Mouse (Mus musculus): ENCODE measurements around the gene Mta3. TPM values are rescaled to one million over a fixed set of nuclear protein-coding genes. Genes with fewer than 3 reads are reported as not detected.

Mta3 gene
- total RNA-seq, 2 experiments from 2014 or later, result 60.9 to 70.6 TPM

DNA sequence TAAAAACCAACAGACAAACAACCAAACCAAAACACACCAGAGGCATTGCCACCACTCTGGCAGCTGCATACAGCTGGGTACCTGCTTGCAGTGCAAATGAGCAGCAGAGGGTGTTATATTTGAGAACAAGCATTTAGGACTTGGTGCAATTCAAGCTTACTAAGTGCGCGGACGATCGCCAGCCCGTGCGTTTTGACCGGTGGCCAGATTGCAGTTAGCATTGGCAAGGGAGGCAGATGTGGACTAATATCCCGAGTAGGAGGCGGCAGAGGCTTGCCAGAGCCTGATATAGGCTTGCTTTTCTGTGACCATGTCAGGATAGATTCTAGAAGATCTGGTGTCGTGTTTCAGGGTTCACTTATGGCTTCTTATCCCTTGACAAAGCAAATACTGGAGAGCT, 52.1 kb downstream of the Mta3 start:
- DNase-seq, result peak; percentile 64

GRCm38 (mm10) chr17:83759547-83759946, 53.6 kb downstream of the Mta3 start:
- no peak for DNase-seq

DNA sequence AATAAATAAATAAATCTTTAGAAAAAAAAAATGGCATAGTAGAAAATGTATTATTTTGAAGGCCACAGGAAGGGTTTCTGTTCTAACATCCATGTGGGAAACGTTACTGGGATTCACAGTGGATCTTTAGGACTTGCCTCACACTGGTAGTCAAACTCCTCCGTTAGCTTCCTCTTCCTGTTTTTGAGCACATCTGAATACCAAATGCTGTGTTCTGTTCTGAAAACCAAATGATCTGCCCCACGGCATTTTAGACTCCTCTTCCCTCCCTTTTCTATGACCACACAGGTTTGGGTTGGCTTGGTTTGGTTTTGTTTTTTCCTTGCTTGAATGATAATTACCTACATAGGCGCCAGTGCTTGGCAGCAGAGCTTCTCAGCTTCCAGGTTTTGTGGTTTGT, 58.6 kb downstream of the Mta3 start:
- DNase-seq, result no peak

DNA sequence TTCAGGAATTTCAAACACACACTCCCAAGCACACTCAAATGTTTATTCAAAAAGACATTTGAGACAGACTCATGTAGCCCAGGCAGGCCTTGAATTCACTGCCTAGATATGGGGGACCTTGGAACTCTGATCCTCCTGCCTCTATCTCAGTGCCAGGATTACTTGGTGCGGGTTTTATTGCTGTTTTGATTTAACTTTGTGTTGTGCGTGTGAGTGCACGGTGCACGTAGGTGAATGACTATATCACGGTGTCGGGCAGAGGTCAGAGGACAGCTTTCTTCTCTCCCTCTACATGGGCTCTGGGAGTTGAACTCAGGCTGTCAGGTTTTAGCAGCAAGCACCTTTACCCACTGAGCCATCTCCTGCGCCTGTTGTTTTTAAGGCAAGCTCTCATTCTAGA, 61.1 kb downstream of the Mta3 start:
- no peak for DNase-seq

GRCm38 (mm10) chr17:83768309-83768708, 62.3 kb downstream of the Mta3 start:
- DNase-seq, result no peak

DNA sequence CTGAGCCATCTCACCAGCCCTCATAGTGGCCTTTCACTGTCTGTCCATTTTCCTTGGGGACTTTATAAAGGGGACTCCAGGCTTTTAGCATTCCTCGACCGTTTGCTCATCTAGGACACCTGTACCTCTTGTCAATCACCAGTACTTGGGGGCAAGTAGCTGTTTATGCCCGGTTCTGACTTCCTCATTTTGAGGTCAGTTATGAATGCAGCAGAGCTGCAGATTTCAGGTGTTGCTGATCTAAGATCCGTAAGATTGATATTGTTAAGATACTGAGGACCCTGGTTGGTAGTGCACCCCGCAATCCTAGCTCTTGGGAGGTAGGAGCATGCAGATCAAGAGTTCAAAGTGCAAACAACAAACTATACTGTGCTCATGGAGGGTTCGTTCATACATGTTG, 64.4 kb downstream of the Mta3 start:
- no peak for DNase-seq

DNA sequence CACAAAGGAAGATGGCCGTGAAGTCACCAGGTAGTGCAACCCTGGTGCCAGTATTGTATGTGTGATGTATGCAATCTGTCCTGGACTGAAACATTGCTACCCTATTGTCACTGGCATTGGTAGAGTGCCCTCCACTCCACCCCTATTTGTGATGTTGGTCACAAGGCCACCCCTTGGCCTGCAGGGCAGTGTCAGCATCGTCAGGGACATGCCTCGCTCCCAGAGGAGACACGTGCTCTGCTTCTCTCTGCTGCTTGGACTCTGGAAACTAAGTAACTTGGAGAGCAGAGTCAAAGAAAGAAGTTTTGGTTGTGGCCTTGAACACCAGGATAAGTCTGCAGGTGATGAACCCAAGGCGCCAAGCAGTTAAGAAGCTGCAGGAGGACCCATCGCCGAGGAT, 65.0 kb downstream of the Mta3 start:
- DNase-seq, result peak; percentile 43

DNA sequence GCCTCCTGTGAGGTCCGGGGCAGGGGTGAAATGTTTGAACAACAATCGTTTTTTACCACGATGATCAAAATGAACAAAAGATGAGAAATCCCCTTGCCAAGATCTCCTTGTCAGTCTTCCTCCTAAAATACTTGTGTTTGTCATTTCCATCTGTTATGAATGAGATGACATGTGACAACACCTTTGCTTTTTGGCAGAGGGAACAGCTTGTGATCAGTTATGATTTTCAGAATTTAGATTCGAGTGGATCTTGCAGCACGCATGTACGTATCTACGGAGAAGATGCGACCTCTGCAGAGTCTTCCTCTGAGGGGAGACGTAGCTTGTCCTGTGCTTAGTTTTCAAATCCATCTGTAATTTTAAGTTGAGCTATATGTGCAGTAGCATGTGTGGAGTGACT, 66.1 kb downstream of the Mta3 start:
- DNase-seq, result no peak

- no peak for DNase-seq
These were observed 66.7 kb downstream of the Mta3 start for GRCm38 (mm10) chr17:83772711-83773110.

- no peak for DNase-seq
These were observed 71.0 kb downstream of the Mta3 start for GRCm38 (mm10) chr17:83776965-83777364.

DNA sequence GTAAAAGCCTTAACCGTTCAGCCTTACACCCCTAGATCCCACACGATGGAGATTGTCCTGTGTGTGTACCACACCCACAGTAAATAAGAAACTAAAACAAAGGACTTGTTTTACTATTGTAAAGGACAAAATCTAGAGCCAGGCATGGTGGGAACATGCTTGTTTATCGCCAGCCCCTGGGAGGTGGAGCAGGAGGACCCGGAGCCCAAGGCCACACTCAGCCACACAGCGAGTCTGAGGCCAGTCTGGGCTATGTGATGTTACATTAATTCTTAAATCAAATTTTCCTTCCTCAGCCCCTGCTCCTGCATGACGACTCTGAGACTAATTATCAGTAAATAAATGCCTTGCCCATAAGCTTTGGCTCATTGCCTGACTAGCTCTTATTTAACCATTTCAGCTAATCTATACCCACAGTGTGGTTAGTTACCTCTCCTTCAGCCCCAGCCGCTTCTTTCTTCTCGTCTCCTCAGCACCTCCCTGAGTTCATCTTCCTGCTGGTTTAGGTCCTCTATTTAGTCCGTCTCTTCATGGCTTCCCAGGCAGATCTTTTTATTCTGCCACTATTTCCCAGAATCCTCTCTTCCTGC, 71.6 kb downstream of the Mta3 start:
- peak; percentile 35 for DNase-seq

DNA sequence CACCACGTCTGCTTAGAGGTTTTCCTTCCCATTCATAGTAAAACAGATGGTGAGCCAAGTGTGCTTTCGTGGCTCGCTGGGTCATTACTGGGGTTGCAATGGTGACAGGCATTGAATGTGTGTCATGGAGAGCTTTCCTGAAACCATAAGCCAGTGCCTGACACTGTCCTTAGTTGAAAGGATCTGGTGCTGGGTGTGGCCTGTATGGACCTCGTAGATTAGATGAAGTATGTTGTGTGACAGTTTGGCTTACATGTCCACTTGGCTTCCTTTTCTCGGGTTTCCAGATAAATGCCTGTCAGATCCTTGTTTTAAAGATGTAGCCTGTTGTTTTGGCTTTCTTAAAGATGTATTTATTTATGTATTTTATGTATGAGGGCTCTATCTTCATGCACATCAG, 74.3 kb downstream of the Mta3 start:
- no peak for DNase-seq

- DNase-seq, result no peak
These were observed 76.8 kb downstream of the Mta3 start for GRCm38 (mm10) chr17:83782740-83783139.

DNA sequence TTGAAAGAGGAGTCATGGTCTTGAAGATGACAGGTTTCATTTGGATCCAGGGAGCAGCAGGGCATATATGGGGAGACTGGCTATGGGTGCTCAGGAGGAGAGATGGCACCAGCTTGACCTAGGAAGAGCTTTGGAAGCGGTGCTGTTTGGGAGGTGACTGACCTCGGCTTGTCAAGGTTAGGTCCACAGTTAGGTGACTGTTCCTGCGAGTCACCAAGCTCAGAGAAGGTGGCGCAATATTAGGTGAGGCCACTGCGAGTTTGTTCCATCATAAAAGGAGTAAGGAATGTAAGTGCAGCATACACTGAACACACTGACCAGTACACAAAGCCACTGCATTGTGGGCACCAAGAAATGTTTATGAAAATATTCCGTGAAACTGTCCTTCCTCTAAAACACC, 80.5 kb downstream of the Mta3 start:
- no peak for DNase-seq

- no peak for DNase-seq
These were observed 84.2 kb downstream of the Mta3 start for GRCm38 (mm10) chr17:83790158-83790557.

DNA sequence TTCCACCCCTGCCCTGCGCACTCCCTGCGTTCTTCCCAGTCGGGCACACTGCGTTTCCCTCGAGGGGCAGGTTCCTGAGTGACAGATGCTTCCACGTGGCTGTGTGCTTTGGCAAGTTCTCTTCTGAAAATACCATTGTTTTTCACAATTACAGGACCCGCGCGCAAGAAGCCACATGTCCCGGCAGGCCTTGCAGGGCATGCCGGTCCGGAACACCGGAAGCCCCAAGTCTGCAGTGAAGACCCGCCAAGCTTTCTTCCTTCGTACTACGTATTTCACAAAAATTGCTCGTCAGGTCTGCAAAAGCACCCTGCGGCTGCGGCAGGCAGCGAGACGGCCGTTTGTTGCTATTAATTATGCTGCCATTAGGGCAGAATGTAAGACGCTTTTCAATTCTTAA, 86.4 kb downstream of the Mta3 start:
- DNase-seq, result no peak

DNA sequence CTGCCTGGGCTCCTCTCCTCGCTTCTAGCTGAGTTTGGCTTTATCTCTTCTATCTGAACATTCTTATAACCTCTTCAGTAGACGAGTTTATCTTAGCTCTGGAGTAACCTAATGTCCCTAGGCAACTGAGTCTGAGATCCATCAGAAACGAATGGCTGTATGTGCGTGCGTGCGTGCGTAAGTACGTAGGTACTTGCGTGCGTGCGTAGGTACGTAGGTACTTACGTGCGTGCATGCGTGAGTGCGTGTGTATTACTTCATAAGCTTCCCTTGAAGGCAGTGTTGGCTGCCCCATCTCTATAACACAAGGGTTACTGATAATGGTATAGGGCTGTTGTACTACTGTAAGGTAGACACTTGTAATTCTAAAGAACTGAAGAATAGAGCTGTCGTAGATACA, 89.2 kb downstream of the Mta3 start:
- DNase-seq, result no peak

DNA sequence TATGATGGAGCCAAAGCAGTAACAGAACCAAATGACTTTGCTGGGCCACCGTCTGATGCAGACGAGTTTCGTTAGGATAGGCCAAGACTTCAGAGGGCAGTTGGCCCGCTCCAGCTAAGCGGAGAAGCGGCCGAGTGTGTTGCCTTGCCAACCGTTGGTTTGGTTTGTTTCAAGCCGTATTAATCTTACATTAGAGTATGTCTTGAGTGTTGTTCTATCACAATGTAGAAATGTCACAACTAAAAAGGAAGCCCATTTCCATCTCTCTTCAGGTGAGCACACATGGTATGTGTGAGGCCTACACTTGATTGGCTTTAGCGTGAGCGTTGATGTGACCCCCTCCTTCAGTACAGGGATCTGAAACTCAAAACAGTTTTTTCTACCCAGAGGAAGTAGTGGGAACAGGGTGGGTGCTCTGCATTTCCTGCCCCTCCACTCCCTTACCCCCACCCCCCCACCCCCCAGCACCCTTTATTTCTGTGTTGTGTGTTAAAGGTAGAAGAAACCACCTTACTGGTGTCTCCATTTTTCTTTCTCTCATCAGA, 93.6 kb downstream of the Mta3 start:
- no peak for DNase-seq

DNA sequence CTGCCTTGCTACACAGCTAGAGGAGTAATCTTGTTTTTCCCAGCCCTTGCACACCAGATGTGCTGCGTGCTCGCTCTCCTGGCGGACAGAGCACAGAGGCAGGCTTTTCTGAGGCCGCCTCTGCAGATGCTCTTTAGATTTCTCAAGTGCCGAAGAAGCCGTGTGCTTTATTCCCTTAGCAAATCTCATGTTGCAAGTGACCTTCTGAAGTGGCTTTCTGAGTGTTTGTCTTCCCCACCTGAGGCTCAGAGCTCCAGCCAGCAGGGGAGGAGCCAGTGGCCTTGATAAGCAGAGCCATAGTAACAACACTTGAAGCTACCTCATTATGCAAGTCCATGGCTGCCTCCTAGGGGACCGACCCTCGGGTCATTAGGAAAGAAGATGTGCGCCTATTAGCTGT, 98.0 kb downstream of the Mta3 start:
- DNase-seq, result no peak

DNA sequence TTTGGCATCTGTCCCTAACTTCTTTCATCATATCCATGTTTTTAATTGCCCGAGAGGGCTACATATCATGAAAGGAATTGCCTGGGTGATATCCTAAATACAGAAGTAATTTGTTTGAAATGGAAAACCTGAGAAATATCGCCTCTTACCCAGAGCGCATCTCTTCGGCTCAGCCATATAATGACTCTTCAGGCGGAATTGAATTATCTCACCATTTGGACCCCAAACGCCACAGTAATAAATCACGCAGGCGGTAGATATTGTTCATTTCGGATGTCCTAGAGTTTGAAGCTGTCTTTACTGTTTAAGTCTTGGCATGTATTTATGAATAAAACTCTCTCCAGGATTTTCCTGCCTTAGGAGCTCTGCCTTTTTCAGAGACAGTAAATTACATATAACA, 99.1 kb downstream of the Mta3 start:
- no peak for DNase-seq

DNA sequence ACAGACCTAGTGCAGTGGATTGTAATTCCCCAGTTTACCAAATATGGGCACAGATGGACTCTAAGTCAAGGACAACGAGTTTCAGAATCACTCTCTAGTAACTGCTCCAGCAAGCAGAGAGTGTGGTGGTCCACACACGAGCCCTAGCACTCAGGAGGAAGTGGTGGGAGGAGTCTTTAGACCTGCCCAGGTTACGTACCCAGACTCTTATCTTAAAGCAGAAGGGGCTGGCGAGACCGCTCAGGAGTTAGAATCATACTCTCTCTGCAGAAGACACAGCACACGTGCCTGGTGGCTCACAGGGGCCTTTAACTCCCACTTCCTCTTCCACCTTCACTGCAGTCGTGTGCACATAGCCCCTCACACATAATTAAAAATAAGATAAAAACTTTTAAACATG, 101.4 kb downstream of the Mta3 start:
- no peak for DNase-seq

DNA sequence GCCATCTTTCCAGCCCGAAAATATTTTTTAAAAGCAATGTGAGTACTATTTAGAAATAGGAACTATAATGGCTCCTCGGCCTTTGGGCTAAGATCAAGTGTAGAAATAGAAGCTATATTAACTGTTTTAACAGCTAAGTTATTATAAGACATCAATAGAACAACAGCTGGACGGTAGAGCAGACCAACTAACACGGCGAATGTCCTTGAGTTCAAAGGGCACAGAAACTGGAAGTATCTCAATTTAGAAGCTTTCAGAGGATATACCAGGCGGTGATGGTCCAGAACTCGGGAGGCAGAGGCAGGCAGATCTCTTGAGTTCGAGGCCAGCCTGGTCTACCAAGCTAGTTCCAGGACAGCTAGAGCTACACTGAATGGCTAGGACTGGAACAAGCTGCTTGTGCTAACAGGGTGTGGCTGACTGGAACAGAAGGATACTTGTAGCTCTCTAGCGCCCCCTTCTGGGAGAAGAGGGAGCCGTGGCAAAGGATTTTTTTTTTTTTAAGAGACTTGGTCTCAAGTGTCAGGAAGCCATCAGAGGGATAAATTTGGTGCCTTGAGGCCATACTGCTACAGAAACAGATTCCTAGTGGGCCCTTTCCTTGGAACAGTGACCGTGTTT, 101.9 kb downstream of the Mta3 start:
- peak; percentile 83 for DNase-seq

GRCm38 (mm10) chr17:83808476-83809098, 102.6 kb downstream of the Mta3 start:
- DNase-seq, result no peak

Measured in adrenal gland, postnatal 10 days (tissue).